Mouse (Mus musculus) cortical plate, adult 2 months (tissue): Measurements from ENCODE around the gene Iqsec1.

Source experiments
- CTCF ChIP-seq: fragments of 200-500 bp; IDR thresholded peaks from 2 replicates; pipeline ENCODE4 v1.5.1; 2011; ENCODE audit warnings: mild to moderate bottlenecking, control low read depth, low read length; ENCODE audit not compliant: insufficient read depth; ENCODE audit errors: extremely low read depth
- POLR2A ChIP-seq: fragments of 200-500 bp; IDR thresholded peaks from 2 replicates; pipeline ENCODE4 v1.6.1; 2011; ENCODE audit warnings: mild to moderate bottlenecking, low read length, control low read depth; ENCODE audit not compliant: insufficient read depth; ENCODE audit errors: extremely low read depth

DNA sequence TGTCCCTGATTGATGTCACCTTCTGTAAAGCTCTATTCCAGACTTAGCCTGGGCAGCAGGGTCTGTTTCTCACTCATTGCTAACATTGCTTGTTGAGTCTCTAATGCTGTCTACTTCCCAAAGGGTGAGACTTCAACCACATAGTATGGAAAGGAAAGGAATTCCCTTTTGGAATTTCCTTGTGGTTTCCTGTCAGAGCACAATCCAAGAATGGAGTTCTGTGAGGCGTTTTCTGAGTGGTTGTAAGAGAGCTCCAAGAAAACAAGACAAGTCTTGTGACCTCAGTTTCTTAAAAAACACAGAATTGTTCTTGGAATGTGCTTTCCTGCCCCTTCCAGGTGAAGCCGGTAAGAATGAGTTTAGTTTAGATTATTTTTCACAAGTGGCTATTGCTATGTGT, 37.5 kb downstream of the Iqsec1 start:
- no peak for TF ChIP-seq POLR2A
- no peak for TF ChIP-seq CTCF
